ENCODE assay signal across 9 mouse cellular contexts in genomic region chr2:32064913-32065312, GRCm38 (mm10). TPM values are rescaled to one million over a fixed set of nuclear protein-coding genes. Genes with fewer than 3 reads are reported as not detected.
A peak's percentile ranks its signal among the peaks of the same experiment; 100 is the strongest.
DNase-seq lines count a peak whose midpoint lies in the region; ATAC-seq lines count a peak whose summit lies in the region.
"Had no signal": no experiment of that assay in that cellular context is flagged by ENCODE, and none has a peak within 500 bp of the region (broad histone marks: within the 10 kb centered on the region; RNA-seq: fewer than 3 reads in every experiment).

No protein-coding gene starts in this region.

- no peak for DNase-seq in midbrain, embryonic 10.5 days (ENCODE audit: low spot score)
- peak; percentile 56 for DNase-seq in gastrocnemius, postnatal 25 days
- DNase-seq in heart, postnatal 4 days, result peak; percentile 57
- peak; percentile 77 for DNase-seq in thymus, postnatal 0 days (ENCODE audit: low spot score)
- no peak for DNase-seq in Muller cell, postnatal 12 days (ENCODE audit: inconsistent ontology term)
- no peak for DNase-seq in lung, postnatal 25 days (ENCODE audit: low spot score)
- DNase-seq: adrenal gland, postnatal 14 days had no signal

- H3K27ac ChIP-seq in midbrain, embryonic 10.5 days (replicated peaks), result 0 out of 2 replicates have a peak overlapping the region, but pooled peaks have one; percentile 39
- H3K27ac ChIP-seq in midbrain, embryonic 15.5 days, result no peak overlapping the region
- H3K27ac ChIP-seq: forebrain, embryonic 13.5 days had no signal

- H3K9ac ChIP-seq in midbrain, embryonic 15.5 days, result no peak overlapping the region
- H3K9ac ChIP-seq: forebrain, embryonic 13.5 days had no signal

- no peak overlapping the region for H3K4me2 ChIP-seq in midbrain, embryonic 15.5 days
- H3K4me2 ChIP-seq: forebrain, embryonic 13.5 days had no signal

- ATAC-seq in midbrain, embryonic 15.5 days (replicated peaks), result no peak
- ATAC-seq: forebrain, embryonic 13.5 days had no signal

- no peaks in the 10 kb centered on the region for H3K36me3 ChIP-seq in midbrain, embryonic 10.5 days
- H3K36me3 ChIP-seq in midbrain, embryonic 15.5 days (replicated peaks), result no peaks in the 10 kb centered on the region

- no peak overlapping the region for H3K4me3 ChIP-seq in midbrain, embryonic 10.5 days
- no peak overlapping the region for H3K4me3 ChIP-seq in midbrain, embryonic 15.5 days
- H3K4me3 ChIP-seq: forebrain, embryonic 13.5 days had no signal

- no peaks in the 10 kb centered on the region for H3K9me3 ChIP-seq in midbrain, embryonic 10.5 days (replicated peaks)
- no peaks in the 10 kb centered on the region for H3K9me3 ChIP-seq in midbrain, embryonic 15.5 days
- H3K9me3 ChIP-seq: forebrain, embryonic 13.5 days had no signal

- peaks cover 11% of the 10 kb centered on the region for H3K4me1 ChIP-seq in midbrain, embryonic 10.5 days
- H3K4me1 ChIP-seq in midbrain, embryonic 15.5 days, result no peaks in the 10 kb centered on the region
- H3K4me1 ChIP-seq: forebrain, embryonic 13.5 days had no signal

- H3K27me3 ChIP-seq in midbrain, embryonic 10.5 days (ENCODE audit: low read depth, poor library complexity, severe bottlenecking), result peaks cover 26% of the 10 kb centered on the region
- no peaks in the 10 kb centered on the region for H3K27me3 ChIP-seq in midbrain, embryonic 15.5 days (replicated peaks)

- 81% methylated on average over 13 of the region's 13 CpGs for WGBS in midbrain, embryonic 10.5 days
- WGBS in midbrain, embryonic 15.5 days, result 60% methylated on average over 13 of the region's 13 CpGs

RNA-seq across cellular contexts. Expression of gene Fam78a, which starts 19.7 kb away (rescaled TPM):
- polyA plus RNA-seq in midbrain, embryonic 10.5 days (2016; fragmentation: Nextera tagmentation; extraction: Ambion mirVana), result 1.3 and 1.6 TPM in 2 replicates
- 0.65 and 0.80 TPM in 2 replicates for polyA plus RNA-seq in midbrain, embryonic 15.5 days (2015; fragmentation: Nextera tagmentation; extraction: Ambion mirVana)
- 10 to 100 TPM; 15.1 to 15.9 TPM for total RNA-seq in gastrocnemius, postnatal 25 days (2021)
- 10 to 100 TPM; 40.9 to 42.5 TPM for total RNA-seq in heart, postnatal 4 days (2021)
- 57.5 and 68.6 TPM in 2 replicates for polyA plus RNA-seq in thymus, postnatal 0 days (2015; fragmentation: Nextera tagmentation; extraction: Ambion mirVana)

RNA-seq across cellular contexts. Expression of gene Plpp7, which starts 30.4 kb away (rescaled TPM):
- 7.1 and 7.8 TPM in 2 replicates for polyA plus RNA-seq in midbrain, embryonic 10.5 days (2016; fragmentation: Nextera tagmentation; extraction: Ambion mirVana)
- 25.7 and 26.7 TPM in 2 replicates for polyA plus RNA-seq in midbrain, embryonic 15.5 days (2015; fragmentation: Nextera tagmentation; extraction: Ambion mirVana)
- total RNA-seq in gastrocnemius, postnatal 25 days (2021), result 10 to 100 TPM; 90.9 to 97.0 TPM
- 10 to 100 TPM; 15.7 to 20.5 TPM for total RNA-seq in heart, postnatal 4 days (2021)
- polyA plus RNA-seq in thymus, postnatal 0 days (2015; fragmentation: Nextera tagmentation; extraction: Ambion mirVana), result 0.91 and 1.0 TPM in 2 replicates

Comparison
In these comparisons a context has a peak if more than half of its experiments do, and no peak if none do; other contexts are left out.
1. DNase-seq: peak in gastrocnemius, postnatal 25 days (single experiment), heart, postnatal 4 days (single experiment) and thymus, postnatal 0 days (single experiment); none in midbrain, embryonic 10.5 days (single experiment), Muller cell, postnatal 12 days (single experiment) and lung, postnatal 25 days (single experiment).
2. RNA of gene Fam78a, which starts 19.7 kb away (polyA plus RNA-seq): 57.5 to 68.6 TPM in thymus, postnatal 0 days; 1.3 to 1.6 TPM in midbrain, embryonic 10.5 days and 0.65 to 0.80 TPM in midbrain, embryonic 15.5 days; every median in the first group is over 10 times any median in the second.